Mouse (Mus musculus): ENCODE data around the gene Helz2.
"Not testable (repeated sequence)": the region's sequence is repeated elsewhere in the genome, so short reads cannot be mapped to it uniquely, and the experiment has no call there.

Gene Helz2

GRCm38 (mm10) chr2:181196628-181197300 is 45.1 kb downstream of the Helz2 start:
- no peak for DNase-seq (ENCODE audit: extremely low spot score)

GRCm38 (mm10) chr2:181193044-181193443 is 48.8 kb downstream of the Helz2 start:
- DNase-seq (ENCODE audit: extremely low spot score), result no peak

- DNase-seq (ENCODE audit: extremely low spot score), result no peak
These were observed 49.9 kb downstream of the Helz2 start for GRCm38 (mm10) chr2:181191936-181192335.

- DNase-seq (ENCODE audit: extremely low spot score), result not testable (repeated sequence)
These were observed 50.4 kb downstream of the Helz2 start for GRCm38 (mm10) chr2:181191385-181191784.

- no peak for DNase-seq (ENCODE audit: extremely low spot score)
These were observed 52.5 kb downstream of the Helz2 start for GRCm38 (mm10) chr2:181189321-181189720.

GRCm38 (mm10) chr2:181188681-181189080 is 53.1 kb downstream of the Helz2 start:
- DNase-seq (ENCODE audit: extremely low spot score), result peak; percentile 6

GRCm38 (mm10) chr2:181187121-181188000 is 54.5 kb downstream of the Helz2 start, which contains the start of gene Ppdpf:
Gene Ppdpf (plus strand): TSS chr2:181187247.
- DNase-seq (ENCODE audit: extremely low spot score), result peak; percentile 92

- peak; percentile 84 for DNase-seq (ENCODE audit: extremely low spot score)
These were observed 55.2 kb downstream of the Helz2 start for GRCm38 (mm10) chr2:181186635-181187034.

GRCm38 (mm10) chr2:181180898-181181297 is 60.9 kb downstream of the Helz2 start:
- DNase-seq (ENCODE audit: extremely low spot score), result no peak

- DNase-seq (ENCODE audit: extremely low spot score), result no peak
These were observed 63.4 kb downstream of the Helz2 start for GRCm38 (mm10) chr2:181178471-181178870.

GRCm38 (mm10) chr2:181178015-181178414 is 63.8 kb downstream of the Helz2 start:
- DNase-seq (ENCODE audit: extremely low spot score), result no peak

Measured in embryo, embryonic 9.5 days (tissue).